Mouse (Mus musculus) embryonic facial prominence, embryonic 11.5 days (tissue): ENCODE data around the gene Sap18b. TPM values are rescaled to one million over a fixed set of nuclear protein-coding genes. Genes with fewer than 3 reads are reported as not detected.
"Not testable (repeated sequence)": the region's sequence is repeated elsewhere in the genome, so short reads cannot be mapped to it uniquely, and the experiment has no call there.

Experiments used
- ATAC-seq: fragments of 200-750 bp; cut with Nextera tagmentation; replicated peaks from 2 replicates; pipeline ENCODE4 v1.8.0; 2017; ENCODE audit warnings: low read depth; ENCODE audit not compliant: insufficient number of reproducible peaks, low FRiP score, low TSS enrichment
- DNase-seq: peaks from one replicate; pipeline ENCODE4 v3.0.0-alpha.2; 2015; ENCODE audit warnings: low spot score
- H3K27ac ChIP-seq: fragments of 300-500 bp; sonication (generic); replicated peaks from 2 replicates; pipeline ENCODE4 v1.5.1; 2014; ENCODE audit warnings: mild to moderate bottlenecking, low read depth, low read length, control low read depth
- H3K27me3 ChIP-seq: fragments of 300-500 bp; sonication (generic); 2 replicates; pipeline ENCODE4 v1.6.1; 2014; ENCODE audit warnings: mild to moderate bottlenecking, low read length, moderate library complexity, mixed read lengths; ENCODE audit not compliant: control insufficient read depth, insufficient read depth
- H3K36me3 ChIP-seq: fragments of 300-500 bp; sonication (generic); replicated peaks from 2 replicates; pipeline ENCODE4 v1.6.1; 2014; ENCODE audit warnings: low read depth, mild to moderate bottlenecking, low read length, moderate library complexity, mixed read lengths; ENCODE audit not compliant: control insufficient read depth, insufficient read depth
- H3K4me1 ChIP-seq: fragments of 300-500 bp; sonication (generic); 2 replicates; pipeline ENCODE4 v1.6.1; 2014; ENCODE audit warnings: low read length, mixed read lengths; ENCODE audit not compliant: control insufficient read depth, insufficient read depth
- H3K4me2 ChIP-seq: fragments of 300-500 bp; sonication (generic); 2 replicates; pipeline ENCODE4 v1.6.1; 2014; ENCODE audit warnings: low read depth, mild to moderate bottlenecking, control low read depth, low read length, moderate library complexity
- H3K4me3 ChIP-seq: fragments of 300-500 bp; sonication (generic); 2 replicates; pipeline ENCODE4 v1.5.1; 2014; ENCODE audit warnings: low read depth, low read length, control low read depth
- H3K9ac ChIP-seq: fragments of 300-500 bp; sonication (generic); replicated peaks from 2 replicates; pipeline ENCODE4 v1.6.1; 2014; ENCODE audit warnings: mild to moderate bottlenecking, control low read depth, low read length
- H3K9me3 ChIP-seq: fragments of 300-500 bp; sonication (generic); replicated peaks from 2 replicates; pipeline ENCODE4 v1.6.1; 2016; ENCODE audit warnings: mild to moderate bottlenecking, low read length, inconsistent platforms, mixed read lengths; ENCODE audit not compliant: control insufficient read depth
- WGBS: fragments of 180-500 bp; shearing (Covaris S2); extraction: QIAGEN DNeasy Blood & Tissue Kit; methylation state at CpG from one replicate; pipeline ENCODE4 v1.1.7; 2014; 5-methylcytosine and 5-hydroxymethylcytosine counted together
- polyA plus RNA-seq: library from polyadenylated mRNA; unstranded; fragments of >200 nt; fragmentation: Nextera tagmentation; extraction: Ambion mirVana; gene quantifications from 2 replicates; pipeline ENCODE4 v1.2.1, GENCODE M21; 2014

Gene Sap18b
- polyA plus RNA-seq, result 402 and 452 TPM in 2 replicates

- not testable (repeated sequence) for H3K4me2 ChIP-seq, H3K36me3 ChIP-seq, ATAC-seq, H3K27ac ChIP-seq, H3K4me1 ChIP-seq, H3K27me3 ChIP-seq, H3K4me3 ChIP-seq, DNase-seq, H3K9ac ChIP-seq, H3K9me3 ChIP-seq
- 53% methylated on average over 25 of the region's 25 CpGs for WGBS
These were observed at the start of gene Sap18b for GRCm38 (mm10) chr8:95825162-95825561. Sap18b (plus strand) TSS chr8:95825346.

- H3K4me3 ChIP-seq, result no peak overlapping the region
- WGBS, result 93% methylated on average over 3 of the region's 3 CpGs
- no peaks in the 10 kb centered on the region for H3K4me1 ChIP-seq
- no peak overlapping the region for H3K4me2 ChIP-seq
- no peak for ATAC-seq
- no peaks in the 10 kb centered on the region for H3K9me3 ChIP-seq
- no peak for DNase-seq
- H3K27ac ChIP-seq, result no peak overlapping the region
- H3K27me3 ChIP-seq, result no peaks in the 10 kb centered on the region
- H3K36me3 ChIP-seq, result peaks cover 10% of the 10 kb centered on the region
- H3K9ac ChIP-seq, result no peak overlapping the region
These were observed 44.1 kb upstream of the Sap18b start for GRCm38 (mm10) chr8:95781085-95781484.

GRCm38 (mm10) chr8:95781775-95782174 is 43.4 kb upstream of the Sap18b start:
- H3K9me3 ChIP-seq, result no peaks in the 10 kb centered on the region
- no peak for DNase-seq
- no peak for ATAC-seq
- H3K27ac ChIP-seq, result no peak overlapping the region
- H3K4me2 ChIP-seq, result no peak overlapping the region
- H3K4me3 ChIP-seq, result no peak overlapping the region
- H3K27me3 ChIP-seq, result no peaks in the 10 kb centered on the region
- no peak overlapping the region for H3K9ac ChIP-seq
- H3K4me1 ChIP-seq, result no peaks in the 10 kb centered on the region
- WGBS, result 93% methylated on average over 2 of the region's 2 CpGs
- peaks cover 10% of the 10 kb centered on the region for H3K36me3 ChIP-seq

- Histone ChIP-seq H3K4me2 (no peak overlapping the region), H3K27ac (no peak overlapping the region), H3K4me1 (no peaks in the 10 kb centered on the region), H3K4me3 (no peak overlapping the region), H3K27me3 (no peaks in the 10 kb centered on the region), H3K9ac (no peak overlapping the region), H3K36me3 (peaks cover 10% of the 10 kb centered on the region), H3K9me3 (no peaks in the 10 kb centered on the region)
- ATAC-seq (no peak), DNase-seq (no peak)
These were observed 42.5 kb upstream of the Sap18b start for GRCm38 (mm10) chr8:95782628-95783027.

GRCm38 (mm10) chr8:95785591-95785990 is 39.6 kb upstream of the Sap18b start:
- no peak for DNase-seq
- Histone ChIP-seq H3K27ac (no peak overlapping the region), H3K4me3 (no peak overlapping the region), H3K9me3 (no peaks in the 10 kb centered on the region), H3K4me2 (no peak overlapping the region), H3K4me1 (no peaks in the 10 kb centered on the region), H3K9ac (no peak overlapping the region), H3K27me3 (no peaks in the 10 kb centered on the region), H3K36me3 (peaks cover 10% of the 10 kb centered on the region)
- no peak for ATAC-seq
- 87% methylated on average over 3 of the region's 4 CpGs for WGBS

- not testable (repeated sequence) for H3K27me3 ChIP-seq, ATAC-seq, H3K9ac ChIP-seq, H3K4me3 ChIP-seq, H3K9me3 ChIP-seq, H3K27ac ChIP-seq, H3K4me2 ChIP-seq, DNase-seq, H3K4me1 ChIP-seq, H3K36me3 ChIP-seq
- 93% methylated on average over 5 of the region's 5 CpGs for WGBS
These were observed 29.6 kb upstream of the Sap18b start for GRCm38 (mm10) chr8:95795333-95796061.

- Histone ChIP-seq H3K9ac (no peak overlapping the region), H3K27me3 (no peaks in the 10 kb centered on the region), H3K9me3 (no peaks in the 10 kb centered on the region), H3K4me2 (no peak overlapping the region), H3K4me3 (no peak overlapping the region), H3K4me1 (no peaks in the 10 kb centered on the region), H3K27ac (no peak overlapping the region), H3K36me3 (no peaks in the 10 kb centered on the region)
- 92% methylated on average over 6 of the region's 6 CpGs for WGBS
- DNase-seq, result no peak
- ATAC-seq, result no peak
These were observed 26.0 kb upstream of the Sap18b start for GRCm38 (mm10) chr8:95799117-95799516.

- no peak overlapping the region for H3K4me2 ChIP-seq
- ATAC-seq, result no peak
- H3K27ac ChIP-seq, result no peak overlapping the region
- H3K4me1 ChIP-seq, result no peaks in the 10 kb centered on the region
- WGBS, result 93% methylated on average over 1 of the region's 1 CpGs
- DNase-seq, result no peak
- no peak overlapping the region for H3K4me3 ChIP-seq
- H3K9me3 ChIP-seq, result no peaks in the 10 kb centered on the region
- H3K36me3 ChIP-seq, result no peaks in the 10 kb centered on the region
- no peaks in the 10 kb centered on the region for H3K27me3 ChIP-seq
- H3K9ac ChIP-seq, result no peak overlapping the region
These were observed 25.3 kb upstream of the Sap18b start for GRCm38 (mm10) chr8:95799891-95800290.
